Mouse (Mus musculus): ENCODE results near the gene Unc13a. TPM values are rescaled to one million over a fixed set of nuclear protein-coding genes. Genes with fewer than 3 reads are reported as not detected.
A peak's percentile ranks its signal among the peaks of the same experiment; 100 is the strongest.

The Unc13a gene
- polyA plus RNA-seq (2014; fragmentation: Nextera tagmentation; extraction: Ambion mirVana) = 13.9 and 16.7 TPM in 2 replicates

DNA sequence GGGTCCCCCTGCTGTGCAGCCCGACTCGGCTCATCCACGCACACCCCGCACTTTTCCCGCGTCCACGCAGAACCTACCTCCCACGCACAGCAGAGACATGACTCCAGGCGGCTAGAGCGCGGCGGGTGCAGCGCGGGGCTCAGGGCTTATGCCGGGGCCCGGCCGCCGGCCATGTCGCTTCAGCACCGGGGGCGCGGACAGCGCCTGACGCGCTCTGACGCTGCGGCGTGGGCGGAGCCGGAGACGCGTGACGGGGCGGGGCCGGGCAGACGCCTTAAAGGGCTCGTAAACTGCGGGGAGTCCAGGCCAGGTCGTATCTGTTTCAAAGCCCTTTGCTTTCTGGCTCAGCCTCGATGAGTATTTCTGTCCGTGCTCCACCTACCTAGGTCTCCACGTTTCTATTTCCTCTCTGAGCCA is at the start of gene Unc13a:
TSS of gene Unc13a (minus strand) at position 209 of the 417 bp plus-strand sequence.
- Histone ChIP-seq H3K27ac (ENCODE audit: low read depth, low read length) (peak within 1 kb of the TSS; percentile 86), H3K4me1 (ENCODE audit: control insufficient read depth, insufficient read depth, low read length) (peaks cover 24% of the 10 kb centered on the region), H3K4me2 (ENCODE audit: low read length) (peak within 1 kb of the TSS; percentile 86), H3K9me3 (replicated peaks; ENCODE audit: control insufficient read depth, low read length) (no peaks in the 10 kb centered on the region), H3K4me3 (ENCODE audit: low read depth, low read length) (peak within 1 kb of the TSS; percentile 80), H3K9ac (ENCODE audit: low read length) (peak within 1 kb of the TSS; percentile 79), H3K27me3 (replicated peaks; ENCODE audit: control insufficient read depth, insufficient read depth, low read length) (peaks cover 13% of the 10 kb centered on the region), H3K36me3 (ENCODE audit: control insufficient read depth, insufficient read depth, low read length) (no peaks in the 10 kb centered on the region)
- under 1% methylated on average over 35 of the region's 42 CpGs for WGBS
- peak; percentile 71 for ATAC-seq
- DNase-seq (ENCODE audit: low spot score) = peak; percentile 92

DNA sequence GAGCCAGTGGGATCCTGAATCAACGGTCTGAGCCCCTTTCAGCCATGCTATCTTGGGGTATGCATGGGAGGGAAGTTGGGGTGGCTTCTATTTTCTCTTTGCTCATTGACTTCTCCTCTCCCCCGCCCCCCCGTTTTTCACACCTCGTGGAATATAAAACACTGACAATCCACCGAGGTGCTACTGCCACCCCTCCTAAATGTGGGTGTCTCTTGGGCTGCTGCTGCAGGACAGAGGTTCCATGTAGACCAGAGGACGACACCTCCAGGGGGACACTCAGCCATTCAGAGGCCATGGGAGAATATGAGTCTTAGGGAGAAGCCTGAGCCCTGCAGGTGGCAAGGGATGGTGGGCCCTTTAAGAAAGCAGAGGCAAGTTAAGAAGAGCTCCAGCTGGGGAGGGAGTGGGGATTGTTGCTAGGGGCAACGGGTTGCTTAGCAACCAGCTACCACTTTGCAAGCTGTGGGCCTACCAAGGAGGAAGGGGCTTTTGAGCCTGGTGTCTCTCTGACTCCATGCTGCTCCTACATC is 48.4 kb upstream of the Unc13a start:
- peak; percentile 97 for DNase-seq (ENCODE audit: low spot score)
- Histone ChIP-seq H3K36me3 (ENCODE audit: control insufficient read depth, insufficient read depth, low read length) (peaks cover 26% of the 10 kb centered on the region), H3K27ac (ENCODE audit: low read depth, low read length) (peak overlapping the region; percentile 84), H3K4me1 (ENCODE audit: control insufficient read depth, insufficient read depth, low read length) (peaks cover 39% of the 10 kb centered on the region), H3K4me2 (ENCODE audit: low read length) (peak overlapping the region; percentile 38), H3K9ac (ENCODE audit: low read length) (peak overlapping the region; percentile 32; the same call in 1 of the 2 replicates), H3K9me3 (replicated peaks; ENCODE audit: control insufficient read depth, low read length) (no peaks in the 10 kb centered on the region), H3K4me3 (ENCODE audit: low read depth, low read length) (0 out of 2 replicates have a peak overlapping the region, but pooled peaks have one; percentile 5), H3K27me3 (replicated peaks; ENCODE audit: control insufficient read depth, insufficient read depth, low read length) (no peaks in the 10 kb centered on the region)
- ATAC-seq = peak; percentile 87
- 24% methylated on average over 7 of the region's 7 CpGs for WGBS

GRCm38 (mm10) chr8:71719218-71719617 is 47.7 kb upstream of the Unc13a start:
- Histone ChIP-seq H3K9me3 (replicated peaks; ENCODE audit: control insufficient read depth, low read length) (no peaks in the 10 kb centered on the region), H3K4me2 (ENCODE audit: low read length) (0 out of 2 replicates have a peak overlapping the region, but pooled peaks have one; percentile 38), H3K9ac (ENCODE audit: low read length) (peak overlapping the region; percentile 25; the same call in 1 of the 2 replicates), H3K4me1 (ENCODE audit: control insufficient read depth, insufficient read depth, low read length) (peaks cover 33% of the 10 kb centered on the region), H3K27me3 (replicated peaks; ENCODE audit: control insufficient read depth, insufficient read depth, low read length) (no peaks in the 10 kb centered on the region), H3K4me3 (ENCODE audit: low read depth, low read length) (no peak overlapping the region), H3K27ac (ENCODE audit: low read depth, low read length) (peak overlapping the region; percentile 84), H3K36me3 (ENCODE audit: control insufficient read depth, insufficient read depth, low read length) (peaks cover 33% of the 10 kb centered on the region)
- ATAC-seq (peak; percentile 65), DNase-seq (ENCODE audit: low spot score) (peak; percentile 83)
- WGBS = 23% methylated on average over 4 of the region's 4 CpGs

GRCm38 (mm10) chr8:71718252-71718651 is 46.7 kb upstream of the Unc13a start:
- no peaks in the 10 kb centered on the region for H3K9me3 ChIP-seq (replicated peaks; ENCODE audit: control insufficient read depth, low read length)
- no peak for ATAC-seq
- H3K4me1 ChIP-seq (ENCODE audit: control insufficient read depth, insufficient read depth, low read length) = peaks cover 33% of the 10 kb centered on the region
- no peak overlapping the region for H3K4me2 ChIP-seq (ENCODE audit: low read length)
- peak overlapping the region; percentile 84; the same call in 1 of the 2 replicates for H3K27ac ChIP-seq (ENCODE audit: low read depth, low read length)
- H3K27me3 ChIP-seq (replicated peaks; ENCODE audit: control insufficient read depth, insufficient read depth, low read length) = no peaks in the 10 kb centered on the region
- no peak for DNase-seq (ENCODE audit: low spot score)
- WGBS = 32% methylated on average over 3 of the region's 3 CpGs
- H3K4me3 ChIP-seq (ENCODE audit: low read depth, low read length) = no peak overlapping the region
- H3K9ac ChIP-seq (ENCODE audit: low read length) = no peak overlapping the region
- H3K36me3 ChIP-seq (ENCODE audit: control insufficient read depth, insufficient read depth, low read length) = peaks cover 39% of the 10 kb centered on the region

- Histone ChIP-seq H3K4me1 (ENCODE audit: control insufficient read depth, insufficient read depth, low read length) (peaks cover 33% of the 10 kb centered on the region), H3K4me3 (ENCODE audit: low read depth, low read length) (no peak overlapping the region), H3K27ac (ENCODE audit: low read depth, low read length) (no peak overlapping the region), H3K4me2 (ENCODE audit: low read length) (no peak overlapping the region), H3K9me3 (replicated peaks; ENCODE audit: control insufficient read depth, low read length) (no peaks in the 10 kb centered on the region), H3K27me3 (replicated peaks; ENCODE audit: control insufficient read depth, insufficient read depth, low read length) (no peaks in the 10 kb centered on the region), H3K9ac (ENCODE audit: low read length) (no peak overlapping the region), H3K36me3 (ENCODE audit: control insufficient read depth, insufficient read depth, low read length) (peaks cover 46% of the 10 kb centered on the region)
- ATAC-seq (no peak), DNase-seq (ENCODE audit: low spot score) (no peak)
- WGBS = 88% methylated on average over 12 of the region's 12 CpGs
Measured at GRCm38 (mm10) chr8:71717096-71717495, 45.5 kb upstream of the Unc13a start.

GRCm38 (mm10) chr8:71716561-71717053 is 45.0 kb upstream of the Unc13a start:
- ATAC-seq (no peak), DNase-seq (ENCODE audit: low spot score) (no peak)
- H3K36me3 ChIP-seq (ENCODE audit: control insufficient read depth, insufficient read depth, low read length) = peaks cover 51% of the 10 kb centered on the region
- WGBS = 92% methylated on average over 13 of the region's 13 CpGs
- no peak overlapping the region for H3K27ac ChIP-seq (ENCODE audit: low read depth, low read length)
- H3K9me3 ChIP-seq (replicated peaks; ENCODE audit: control insufficient read depth, low read length) = no peaks in the 10 kb centered on the region
- H3K4me3 ChIP-seq (ENCODE audit: low read depth, low read length) = no peak overlapping the region
- no peaks in the 10 kb centered on the region for H3K27me3 ChIP-seq (replicated peaks; ENCODE audit: control insufficient read depth, insufficient read depth, low read length)
- peaks cover 33% of the 10 kb centered on the region for H3K4me1 ChIP-seq (ENCODE audit: control insufficient read depth, insufficient read depth, low read length)
- H3K9ac ChIP-seq (ENCODE audit: low read length) = no peak overlapping the region
- H3K4me2 ChIP-seq (ENCODE audit: low read length) = no peak overlapping the region

DNA sequence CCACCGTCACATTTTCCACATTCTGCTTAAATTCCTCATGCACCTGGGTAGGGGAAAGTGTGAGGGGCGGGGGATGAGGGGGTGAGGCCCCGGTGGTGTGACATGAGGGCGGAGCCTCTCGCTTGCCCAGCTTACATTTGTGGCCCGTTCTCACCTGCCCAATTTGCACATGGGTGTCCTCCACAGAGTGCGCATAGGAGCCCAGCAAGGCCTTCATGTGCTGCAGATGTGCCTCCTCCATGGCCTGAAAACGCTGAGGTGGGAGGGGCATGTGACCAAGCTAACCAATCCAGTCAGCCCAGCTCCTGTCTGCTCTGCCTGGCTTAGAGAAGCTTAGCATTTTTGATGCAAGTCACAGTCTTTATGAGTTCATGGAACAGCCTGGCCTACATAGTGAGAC is 44.0 kb upstream of the Unc13a start:
- Histone ChIP-seq H3K9me3 (replicated peaks; ENCODE audit: control insufficient read depth, low read length) (no peaks in the 10 kb centered on the region), H3K4me1 (ENCODE audit: control insufficient read depth, insufficient read depth, low read length) (peaks cover 22% of the 10 kb centered on the region), H3K4me3 (ENCODE audit: low read depth, low read length) (no peak overlapping the region), H3K27me3 (replicated peaks; ENCODE audit: control insufficient read depth, insufficient read depth, low read length) (no peaks in the 10 kb centered on the region), H3K36me3 (ENCODE audit: control insufficient read depth, insufficient read depth, low read length) (peaks cover 60% of the 10 kb centered on the region), H3K9ac (ENCODE audit: low read length) (no peak overlapping the region), H3K4me2 (ENCODE audit: low read length) (no peak overlapping the region), H3K27ac (ENCODE audit: low read depth, low read length) (no peak overlapping the region)
- DNase-seq (ENCODE audit: low spot score) (no peak), ATAC-seq (no peak)
- WGBS = 70% methylated on average over 8 of the region's 8 CpGs

- H3K36me3 ChIP-seq (ENCODE audit: control insufficient read depth, insufficient read depth, low read length) = peaks cover 47% of the 10 kb centered on the region
- H3K4me3 ChIP-seq (ENCODE audit: low read depth, low read length) = no peak overlapping the region
- no peak overlapping the region for H3K9ac ChIP-seq (ENCODE audit: low read length)
Measured at GRCm38 (mm10) chr8:71711574-71711973, 40.0 kb upstream of the Unc13a start.

GRCm38 (mm10) chr8:71709800-71710446 is 38.4 kb upstream of the Unc13a start:
- H3K27me3 ChIP-seq (replicated peaks; ENCODE audit: control insufficient read depth, insufficient read depth, low read length) = 0 out of 2 replicates have a peak, but pooled peaks cover 4% of the 10 kb centered on the region
- 18% methylated on average over 25 of the region's 25 CpGs for WGBS
- H3K36me3 ChIP-seq (ENCODE audit: control insufficient read depth, insufficient read depth, low read length) = peaks cover 34% of the 10 kb centered on the region
- no peak overlapping the region for H3K27ac ChIP-seq (ENCODE audit: low read depth, low read length)
- no peaks in the 10 kb centered on the region for H3K4me1 ChIP-seq (ENCODE audit: control insufficient read depth, insufficient read depth, low read length)
- H3K9ac ChIP-seq (ENCODE audit: low read length) = no peak overlapping the region
- DNase-seq (ENCODE audit: low spot score) (peak; percentile 81), ATAC-seq (peak; percentile 80)
- no peaks in the 10 kb centered on the region for H3K9me3 ChIP-seq (replicated peaks; ENCODE audit: control insufficient read depth, low read length)
- no peak overlapping the region for H3K4me3 ChIP-seq (ENCODE audit: low read depth, low read length)
- H3K4me2 ChIP-seq (ENCODE audit: low read length) = peak overlapping the region; percentile 31; the same call in 1 of the 2 replicates

More at GRCm38 (mm10) chr8:71711574-71711973, 40.0 kb upstream of the Unc13a start:
- Histone ChIP-seq H3K27me3 (replicated peaks; ENCODE audit: control insufficient read depth, insufficient read depth, low read length) (0 out of 2 replicates have a peak, but pooled peaks cover 4% of the 10 kb centered on the region), H3K4me1 (ENCODE audit: control insufficient read depth, insufficient read depth, low read length) (no peaks in the 10 kb centered on the region), H3K9me3 (replicated peaks; ENCODE audit: control insufficient read depth, low read length) (no peaks in the 10 kb centered on the region), H3K4me2 (ENCODE audit: low read length) (no peak overlapping the region), H3K27ac (ENCODE audit: low read depth, low read length) (no peak overlapping the region)
- DNase-seq (ENCODE audit: low spot score) (no peak), ATAC-seq (no peak)
- WGBS = 78% methylated on average over 2 of the region's 2 CpGs

Measured in forebrain, embryonic 14.5 days (tissue).